Mouse (Mus musculus): Measurements from ENCODE around the gene Nsd1. TPM values are rescaled to one million over a fixed set of nuclear protein-coding genes. Genes with fewer than 3 reads are reported as not detected.

Nsd1 gene
- total RNA-seq, 4 experiments from 2014 or later: 108 to 137 (median 123) TPM

DNA sequence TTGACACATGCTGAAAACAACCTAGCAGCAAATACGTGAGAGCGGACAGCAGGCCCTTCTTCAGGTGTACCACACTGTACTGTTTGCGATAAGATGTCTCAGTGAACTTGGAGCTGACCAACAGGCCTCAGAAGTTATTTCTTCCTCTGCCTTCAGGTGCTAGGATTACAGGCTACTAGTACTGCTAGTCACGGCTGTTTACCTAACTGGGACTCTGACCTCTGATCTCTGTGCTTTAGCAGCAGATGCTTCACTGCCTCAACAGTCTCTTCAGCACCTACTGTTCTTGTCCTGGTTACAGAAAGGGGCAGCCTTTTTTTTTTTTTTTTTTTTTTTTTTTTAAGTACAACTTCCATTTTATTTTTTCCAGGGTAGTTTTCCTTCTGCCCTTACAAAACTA lies 43.2 kb downstream of the Nsd1 start:
- DNase-seq (ENCODE audit: low spot score in 2 of 2): no peak

DNA sequence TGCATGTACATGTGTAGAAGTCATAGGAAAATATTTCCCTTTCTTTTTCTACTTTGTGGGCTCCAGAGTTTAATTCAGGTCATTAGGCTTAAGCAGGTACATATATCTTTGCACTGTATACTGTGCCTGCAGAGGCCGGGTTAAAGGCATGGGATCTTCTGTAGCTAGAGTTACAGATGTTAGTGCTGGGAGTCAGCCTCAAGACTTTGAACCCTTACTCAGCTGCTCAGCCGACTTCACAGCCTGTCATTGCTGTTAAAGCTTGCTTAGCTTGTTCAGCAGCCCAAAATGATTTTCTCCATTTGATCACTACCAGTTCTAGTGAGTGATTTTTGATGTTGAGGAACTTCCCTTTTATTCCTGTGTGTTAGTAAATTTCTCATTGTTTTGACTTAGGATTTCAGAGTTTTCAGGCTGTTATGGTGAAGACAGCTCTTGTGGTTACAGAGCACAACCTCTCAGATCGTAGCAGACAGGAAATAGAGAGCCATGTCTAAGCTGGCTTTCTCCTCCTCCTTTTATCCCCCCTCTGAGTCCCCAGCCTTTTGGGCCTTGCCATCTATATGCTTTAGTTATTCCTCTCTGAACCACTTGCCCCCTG lies 45.6 kb downstream of the Nsd1 start:
- DNase-seq (ENCODE audit: low spot score in 2 of 2): no peak

DNA sequence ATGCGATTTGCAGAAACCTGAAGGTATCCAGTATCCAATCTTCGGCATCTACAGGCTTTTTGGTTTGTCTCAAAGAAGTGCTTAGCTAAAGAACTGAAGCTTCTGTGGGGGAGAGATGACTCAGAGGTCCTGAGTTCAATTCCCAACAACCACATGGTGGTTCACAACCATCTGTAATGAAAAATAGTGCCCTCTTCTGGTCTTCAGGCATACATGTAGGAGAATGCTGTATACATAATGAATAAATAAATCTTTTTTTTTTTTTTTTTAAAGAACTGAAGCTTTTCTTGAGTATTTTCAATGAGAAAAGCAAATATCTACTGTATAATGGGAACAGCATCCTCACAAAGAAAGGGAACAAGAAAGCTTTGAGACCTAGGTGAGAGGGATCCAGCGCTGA lies 49.1 kb downstream of the Nsd1 start:
- no peak for DNase-seq (ENCODE audit: low spot score in 2 of 2)

DNA sequence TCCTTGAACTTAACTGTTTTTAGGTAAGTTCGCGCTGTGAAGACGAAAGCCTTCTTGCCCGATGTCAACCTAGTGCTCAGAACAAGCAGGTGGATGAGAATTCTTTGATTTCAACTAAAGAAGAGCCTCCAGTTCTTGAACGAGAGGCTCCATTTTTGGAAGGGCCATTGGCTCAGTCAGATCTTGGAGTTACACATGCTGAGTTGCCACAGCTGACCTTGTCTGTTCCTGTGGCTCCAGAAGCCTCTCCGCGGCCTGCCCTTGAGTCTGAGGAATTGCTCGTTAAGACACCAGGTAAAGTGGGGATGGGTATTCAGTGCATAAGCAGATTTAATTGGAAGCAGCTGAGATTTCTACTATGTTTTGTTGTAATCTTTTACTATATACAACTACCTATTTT lies 51.9 kb downstream of the Nsd1 start:
- no peak for DNase-seq (ENCODE audit: low spot score in 2 of 2)

DNA sequence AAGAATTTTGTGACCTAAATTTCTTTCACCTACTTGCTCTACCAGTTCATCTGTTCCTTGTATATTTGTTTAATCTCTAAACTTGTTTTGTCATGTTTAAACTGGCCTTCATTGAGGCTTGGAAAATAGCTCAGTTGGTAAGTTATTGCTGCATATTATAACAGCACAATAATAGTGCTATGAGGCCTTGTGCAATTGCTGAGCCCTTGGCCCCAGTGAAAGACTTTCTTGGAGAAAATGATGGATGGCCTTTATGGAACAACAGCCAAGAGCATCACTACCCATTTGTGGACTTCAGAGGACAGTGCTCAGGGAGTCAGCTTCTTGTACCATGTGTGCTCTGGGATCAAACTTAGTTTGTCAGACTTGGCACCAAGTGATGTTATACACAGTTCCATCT lies 52.5 kb downstream of the Nsd1 start:
- DNase-seq (ENCODE audit: low spot score in 2 of 2): no peak

DNA sequence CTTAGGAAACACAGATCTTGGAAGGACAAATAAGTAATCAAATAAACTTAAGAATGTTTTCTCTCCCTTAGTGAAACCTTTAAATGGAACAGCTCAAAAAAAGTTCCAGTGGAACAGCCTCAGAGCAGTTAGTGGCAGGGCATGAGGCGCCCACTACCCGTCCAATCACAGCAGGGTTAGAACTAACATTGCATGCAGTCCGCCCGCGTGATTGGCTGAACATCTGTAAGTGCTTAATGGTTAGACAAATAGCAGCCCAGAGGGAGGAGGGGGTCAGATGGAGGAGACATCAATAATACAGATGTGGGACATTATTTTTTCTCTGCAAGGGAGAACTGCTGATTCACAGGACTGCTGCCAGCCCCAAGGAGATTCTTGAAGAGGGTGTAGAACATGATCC lies 67.6 kb downstream of the Nsd1 start:
- DNase-seq (ENCODE audit: low spot score in 2 of 2): no peak

DNA sequence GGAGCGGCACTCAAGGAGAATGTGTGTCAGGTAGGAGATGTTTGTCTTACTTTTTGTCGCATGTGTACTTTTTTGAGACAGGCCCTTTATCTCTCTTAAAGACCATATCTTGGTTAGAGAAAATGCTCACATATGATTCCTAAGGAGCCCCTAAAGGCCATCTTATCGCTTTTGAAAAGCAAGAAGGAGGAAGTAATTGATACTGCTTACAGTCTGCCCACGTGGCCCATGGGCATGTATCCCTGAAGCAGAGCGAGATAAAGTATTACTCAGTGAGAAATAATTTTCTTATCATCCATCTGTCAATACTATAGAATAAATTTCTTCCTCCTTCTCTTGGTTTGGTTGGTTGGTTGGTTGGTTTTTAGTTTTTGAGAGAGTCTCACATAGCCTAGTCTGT lies 68.1 kb downstream of the Nsd1 start:
- DNase-seq (ENCODE audit: low spot score in 2 of 2): no peak

DNA sequence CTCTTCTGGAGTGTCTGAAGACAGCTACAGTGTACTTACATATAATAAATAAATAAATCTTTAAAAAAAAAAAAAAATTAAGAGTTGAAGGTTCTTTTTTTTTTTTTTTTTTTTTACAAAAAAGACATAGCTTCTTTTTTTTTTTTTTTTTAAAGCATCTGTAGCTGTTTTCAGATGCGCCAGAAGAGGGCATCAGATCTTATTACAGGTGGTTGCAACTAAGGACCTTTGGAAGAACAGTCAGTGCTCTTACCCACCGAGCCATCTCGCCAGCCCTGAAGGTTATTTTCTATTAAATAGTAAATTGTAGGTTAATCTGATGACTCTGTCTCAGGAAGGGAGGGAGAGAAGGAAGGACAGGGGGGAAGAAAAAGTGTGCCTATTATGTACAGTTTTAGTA lies 79.3 kb downstream of the Nsd1 start:
- no peak for DNase-seq (ENCODE audit: low spot score in 2 of 2)

DNA sequence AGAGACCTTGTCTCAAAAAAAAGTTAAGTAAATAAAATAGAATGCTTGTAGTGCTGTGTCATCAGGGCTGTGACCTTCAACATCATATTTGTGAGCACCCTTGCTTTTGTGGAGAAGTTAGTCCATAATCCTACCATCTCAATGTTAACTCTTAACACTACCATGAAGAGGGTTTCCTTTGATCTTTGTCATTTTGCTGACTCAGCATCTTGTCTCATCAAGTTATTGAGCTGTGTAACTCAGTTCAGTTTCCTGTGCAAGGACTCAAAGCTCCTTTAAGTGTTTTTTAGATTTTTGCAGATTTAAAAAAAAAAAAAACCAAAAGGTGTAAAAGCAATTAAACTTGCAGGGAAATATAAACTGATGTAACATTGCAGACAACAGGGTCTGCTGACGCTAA lies 87.2 kb downstream of the Nsd1 start:
- no peak for DNase-seq (ENCODE audit: low spot score in 2 of 2)

DNA sequence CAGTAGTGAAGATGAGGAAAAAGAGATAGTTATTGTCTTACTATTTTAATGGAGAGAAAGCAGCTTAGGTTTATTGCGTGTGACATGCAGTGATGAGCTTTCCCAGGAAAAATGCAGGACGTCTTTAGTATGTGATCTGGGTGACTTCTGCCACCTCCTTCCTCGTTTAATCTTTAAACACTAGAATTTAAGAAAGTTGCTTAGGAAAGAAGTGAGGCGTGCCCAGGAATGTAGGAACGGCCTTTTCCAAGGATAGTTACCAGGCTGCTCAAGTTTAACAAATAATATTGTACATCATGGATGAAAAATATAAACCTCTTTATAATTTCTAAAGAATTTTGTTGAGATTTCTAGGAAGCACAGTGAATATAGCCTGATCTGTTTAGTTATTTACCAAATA lies 91.3 kb downstream of the Nsd1 start:
- no peak for DNase-seq (ENCODE audit: low spot score in 2 of 2)

DNA sequence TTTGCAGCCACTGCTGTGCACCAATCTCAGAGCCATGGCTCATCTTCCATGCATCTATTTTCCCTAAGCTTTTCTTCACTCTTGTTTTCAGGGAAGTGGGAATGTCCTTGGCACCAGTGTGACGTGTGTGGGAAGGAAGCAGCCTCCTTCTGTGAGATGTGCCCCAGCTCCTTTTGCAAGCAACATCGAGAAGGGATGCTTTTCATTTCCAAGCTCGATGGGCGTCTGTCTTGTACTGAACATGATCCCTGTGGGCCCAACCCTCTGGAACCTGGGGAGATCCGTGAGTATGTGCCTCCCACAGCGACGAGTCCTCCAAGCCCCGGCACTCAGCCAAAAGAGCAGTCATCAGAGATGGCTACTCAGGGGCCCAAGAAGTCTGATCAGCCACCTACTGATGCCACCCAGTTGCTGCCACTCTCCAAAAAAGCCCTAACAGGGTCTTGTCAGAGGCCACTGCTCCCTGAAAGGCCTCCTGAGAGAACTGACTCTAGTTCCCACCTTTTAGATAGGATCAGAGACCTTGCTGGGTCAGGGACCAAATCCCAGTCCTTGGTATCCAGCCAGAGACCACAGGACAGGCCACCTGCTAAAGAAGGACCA lies 102.5 kb downstream of the Nsd1 start:
- peak in 1 of 2 experiments; percentile 42 for DNase-seq (ENCODE audit: low spot score in 2 of 2)

DNA sequence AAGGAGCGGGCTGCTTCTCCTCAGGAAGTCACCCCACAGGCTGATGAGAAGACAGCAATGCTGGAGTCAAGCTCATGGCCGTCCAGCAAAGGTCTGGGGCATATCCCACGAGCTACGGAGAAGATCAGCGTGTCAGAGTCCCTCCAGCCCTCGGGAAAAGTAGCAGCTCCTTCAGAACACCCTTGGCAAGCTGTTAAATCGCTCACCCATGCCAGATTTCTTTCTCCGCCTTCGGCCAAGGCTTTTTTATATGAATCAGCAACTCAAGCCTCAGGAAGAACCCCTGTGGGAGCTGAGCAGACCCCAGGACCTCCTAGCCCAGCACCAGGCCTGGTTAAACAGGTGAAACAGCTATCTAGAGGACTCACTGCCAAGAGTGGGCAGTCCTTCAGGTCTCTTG lies 103.5 kb downstream of the Nsd1 start:
- no peak for DNase-seq (ENCODE audit: low spot score in 2 of 2)

DNA sequence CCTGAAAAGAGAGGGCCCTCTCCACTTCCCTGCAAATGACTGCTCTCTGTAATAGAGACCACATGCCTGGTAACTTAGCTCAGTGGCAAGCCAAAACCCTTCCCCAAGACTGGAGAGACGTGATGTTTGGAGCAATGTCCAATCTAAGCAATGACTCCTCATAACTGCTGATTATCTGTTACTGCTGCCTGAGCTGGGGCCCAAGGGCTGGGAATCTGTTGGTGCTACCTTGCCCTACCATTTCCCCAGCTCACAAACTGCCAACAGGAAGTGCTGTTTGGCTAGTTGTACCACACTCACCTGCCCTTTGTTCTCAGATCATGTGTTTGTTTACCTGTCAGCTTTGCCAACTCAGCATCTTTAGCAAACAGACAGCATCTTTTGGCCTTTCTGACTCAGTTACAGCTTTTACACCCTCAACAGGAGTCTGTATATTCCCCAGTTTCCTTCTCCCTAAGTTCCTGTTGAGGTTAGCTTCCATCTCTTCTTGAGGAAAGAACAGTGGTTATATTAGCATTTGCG lies 105.4 kb downstream of the Nsd1 start:
- no peak for DNase-seq (ENCODE audit: low spot score in 2 of 2)

DNA sequence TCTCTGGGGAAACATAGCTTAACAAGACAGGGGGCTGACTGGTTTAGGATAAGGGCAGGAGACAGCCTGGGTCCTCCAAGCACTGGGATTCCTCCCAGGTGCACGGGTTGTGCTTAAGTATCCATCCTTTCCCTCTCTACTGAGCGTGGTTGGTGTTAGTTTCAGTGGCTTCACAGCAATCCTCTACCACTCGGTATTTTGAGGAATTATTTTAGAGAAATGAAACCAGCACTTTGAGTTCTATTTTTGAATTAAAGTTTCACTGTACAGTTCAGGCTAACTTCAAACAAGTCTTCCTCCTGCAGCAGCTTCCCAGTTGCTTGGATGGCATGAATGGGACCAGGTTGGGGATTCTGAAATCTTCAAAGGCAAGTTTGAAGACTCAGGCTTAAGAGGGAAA lies 108.8 kb downstream of the Nsd1 start:
- DNase-seq (ENCODE audit: low spot score in 2 of 2): no peak

DNA sequence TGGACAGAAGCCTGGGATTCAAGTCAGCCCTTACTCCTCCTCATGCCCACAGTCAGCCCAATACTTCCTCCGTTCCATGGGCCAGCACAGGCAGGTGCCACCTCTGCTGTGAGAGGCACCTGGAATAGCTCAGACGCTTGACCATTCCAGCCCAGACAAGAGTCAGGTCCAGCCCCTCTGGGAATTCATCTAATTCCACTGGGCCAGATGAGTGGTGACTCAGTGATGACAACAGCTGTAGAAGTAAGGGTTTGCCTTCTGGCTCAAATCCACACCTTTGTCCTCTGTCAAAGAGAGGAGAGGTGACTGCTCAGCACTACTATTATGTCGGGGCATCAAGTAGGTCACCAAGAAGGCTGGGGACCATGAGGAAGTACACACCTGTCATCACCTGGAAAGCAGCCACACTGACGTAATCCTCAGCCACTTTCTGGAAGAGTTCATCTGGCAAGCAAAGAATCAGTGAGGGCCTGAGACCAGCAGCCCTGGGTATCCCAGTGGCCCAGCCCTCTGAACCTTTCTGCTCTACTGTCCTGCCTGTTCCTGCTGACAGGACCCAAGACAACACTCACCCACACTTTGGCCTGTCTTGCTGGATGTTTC lies 110.5 kb downstream of the Nsd1 start, which contains the start of gene Prelid1:
Prelid1 (plus strand) TSS at position 570 of the 603 bp plus-strand sequence.
- DNase-seq (ENCODE audit: low spot score in 2 of 2): peak in 1 of 2 experiments; percentile 21

DNA sequence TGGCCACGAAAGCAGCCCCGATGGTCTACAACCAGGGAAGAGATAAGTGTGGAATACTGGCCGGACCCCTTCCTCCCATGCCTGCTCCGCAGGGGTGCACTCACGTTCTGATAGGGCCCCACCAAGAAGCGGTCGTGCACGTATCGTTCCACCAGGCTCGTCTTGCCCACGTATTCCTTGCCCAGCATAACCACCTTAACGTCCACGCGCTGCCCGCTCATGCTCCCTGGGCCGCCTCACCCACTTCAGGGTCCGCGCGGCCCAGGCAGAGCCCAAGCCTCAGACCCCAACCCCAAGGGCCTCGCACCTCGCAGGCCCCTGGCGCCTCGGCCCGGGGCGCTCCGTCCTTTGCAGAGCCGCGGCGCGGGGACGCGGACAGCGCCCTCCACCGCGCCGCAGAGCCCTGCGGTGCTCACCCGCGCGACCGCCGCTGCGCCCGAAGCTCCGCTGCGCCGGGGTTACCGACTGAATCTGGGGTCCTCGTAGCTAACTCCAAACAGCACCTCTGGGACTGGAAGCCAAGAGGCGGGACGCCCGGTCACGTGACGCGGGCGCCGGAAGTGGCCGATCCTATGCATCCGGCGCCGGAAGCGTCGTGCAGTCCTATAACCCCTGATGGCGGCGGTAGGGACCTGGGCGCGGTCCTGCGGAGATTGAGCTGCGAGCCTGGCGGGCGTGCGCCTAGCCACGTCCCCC lies 112.0 kb downstream of the Nsd1 start, which contains the start of gene Rab24:
Rab24 (minus strand) TSS at position 513 of the 696 bp plus-strand sequence.
- peak; percentile 79 to 85 for DNase-seq (ENCODE audit: low spot score in 2 of 2)

DNA sequence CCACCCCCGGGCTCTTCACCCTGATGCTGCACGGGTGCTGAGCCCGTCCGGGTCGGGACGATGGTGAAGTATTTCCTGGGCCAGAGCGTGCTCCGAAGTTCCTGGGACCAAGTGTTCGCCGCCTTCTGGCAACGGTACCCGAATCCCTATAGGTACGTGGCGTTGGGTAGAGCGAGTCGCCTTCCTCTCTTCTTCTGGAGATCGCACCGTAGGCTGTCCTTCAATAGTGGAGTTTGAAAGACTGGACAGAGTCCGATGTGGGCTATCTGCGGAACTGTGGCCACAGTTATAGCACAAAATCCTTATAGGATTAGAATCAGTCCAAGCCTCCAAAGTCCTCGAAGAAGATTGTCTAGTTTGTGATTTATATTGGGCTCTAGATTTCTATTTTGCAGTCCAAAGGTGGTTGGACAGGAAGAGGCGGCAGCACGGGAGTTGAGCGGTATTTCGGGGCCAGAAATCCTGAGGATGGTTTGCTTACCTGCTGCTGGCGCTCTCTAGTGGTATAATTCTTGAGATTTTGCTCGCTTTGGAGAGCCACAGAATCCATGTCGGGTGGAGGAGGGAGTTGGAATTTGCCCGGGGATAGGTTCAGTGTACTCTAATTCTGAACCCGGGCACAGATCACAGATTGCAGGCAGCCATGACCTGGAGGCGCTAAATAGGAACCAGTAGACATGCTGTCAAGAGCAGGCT lies 112.7 kb downstream of the Nsd1 start:
- DNase-seq (ENCODE audit: low spot score in 2 of 2): no peak

DNA sequence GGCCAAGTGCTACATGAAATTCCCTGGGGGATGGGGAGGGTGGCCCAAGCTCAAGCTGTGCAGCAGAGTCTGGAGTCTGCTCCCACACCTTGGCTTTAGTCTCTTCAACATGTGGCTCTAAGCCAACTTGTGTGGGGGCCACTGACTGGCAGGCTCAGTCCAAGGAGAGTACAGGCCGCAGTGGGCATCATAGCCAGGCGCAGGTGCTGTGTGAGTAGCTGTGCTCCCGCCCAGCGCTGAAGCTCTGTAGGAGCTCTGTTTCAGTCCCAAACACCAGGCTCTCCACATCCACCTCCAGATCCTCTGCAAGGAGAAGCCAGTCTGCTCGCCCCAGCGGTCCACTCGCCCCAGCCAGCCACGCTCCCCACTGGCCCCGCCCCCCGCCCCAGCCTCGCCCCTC lies 116.0 kb downstream of the Nsd1 start:
- DNase-seq (ENCODE audit: low spot score in 2 of 2): peak in 1 of 2 experiments; percentile 54

DNA sequence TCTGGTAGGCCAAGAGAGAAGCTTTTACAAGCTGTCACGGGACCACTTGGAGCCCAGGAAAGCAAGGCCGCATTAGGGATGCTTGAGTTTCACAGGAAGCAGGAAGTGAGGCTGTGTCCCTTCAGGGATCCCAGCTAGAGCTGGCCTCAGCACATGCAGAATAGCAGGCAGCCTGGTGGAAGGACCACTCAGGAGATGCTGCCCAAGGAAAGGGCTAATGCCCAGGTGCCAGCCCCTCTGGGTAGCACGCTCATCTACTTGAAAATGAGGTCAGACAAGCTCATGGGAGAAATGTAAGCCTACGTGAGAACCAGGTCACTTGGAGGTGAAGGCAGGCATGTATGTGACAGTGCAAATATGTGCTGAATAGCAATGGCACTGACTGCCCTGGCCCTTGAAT lies 117.6 kb downstream of the Nsd1 start:
- DNase-seq (ENCODE audit: low spot score in 2 of 2): no peak

DNA sequence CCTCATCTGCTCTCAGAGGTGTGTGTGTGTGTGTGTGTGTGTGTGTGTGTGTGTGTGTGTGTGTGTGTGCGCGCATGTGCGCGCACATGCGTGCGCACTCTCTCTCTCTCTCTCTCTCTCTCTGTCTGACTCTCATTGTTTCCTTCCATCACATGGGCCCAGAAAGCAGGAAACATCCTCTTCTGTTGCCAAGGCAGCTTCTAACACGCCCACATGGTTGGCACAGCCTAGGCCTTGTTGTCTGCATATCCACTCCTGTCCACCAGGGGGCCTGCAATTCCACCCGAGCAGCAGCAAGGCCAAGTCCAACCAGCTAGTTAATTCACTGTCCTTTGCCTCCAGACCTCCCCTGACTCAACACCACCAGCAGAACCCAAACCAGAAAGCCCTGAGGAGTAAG lies 118.1 kb downstream of the Nsd1 start:
- DNase-seq (ENCODE audit: low spot score in 2 of 2): peak; percentile 73 to 92

DNA sequence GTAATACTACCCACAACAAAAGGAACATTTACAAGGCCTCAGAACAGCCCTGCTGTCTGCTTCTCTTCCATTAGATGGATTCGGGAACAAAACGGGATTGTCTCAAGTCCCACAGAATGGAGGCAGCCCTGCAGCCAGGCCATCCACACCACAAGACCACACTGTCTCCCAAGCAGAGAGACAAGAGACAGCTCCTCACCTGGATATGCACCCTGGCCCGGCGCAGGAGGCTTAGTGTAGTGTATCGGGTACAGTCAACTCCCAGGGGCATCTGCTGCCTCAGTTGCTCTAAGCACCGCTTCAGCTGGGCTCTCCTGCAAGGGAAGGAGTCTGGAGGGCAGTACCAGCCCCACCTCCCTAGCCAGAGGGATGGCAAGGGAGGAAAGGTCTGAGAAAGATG lies 118.6 kb downstream of the Nsd1 start:
- DNase-seq (ENCODE audit: low spot score in 2 of 2): no peak

DNA sequence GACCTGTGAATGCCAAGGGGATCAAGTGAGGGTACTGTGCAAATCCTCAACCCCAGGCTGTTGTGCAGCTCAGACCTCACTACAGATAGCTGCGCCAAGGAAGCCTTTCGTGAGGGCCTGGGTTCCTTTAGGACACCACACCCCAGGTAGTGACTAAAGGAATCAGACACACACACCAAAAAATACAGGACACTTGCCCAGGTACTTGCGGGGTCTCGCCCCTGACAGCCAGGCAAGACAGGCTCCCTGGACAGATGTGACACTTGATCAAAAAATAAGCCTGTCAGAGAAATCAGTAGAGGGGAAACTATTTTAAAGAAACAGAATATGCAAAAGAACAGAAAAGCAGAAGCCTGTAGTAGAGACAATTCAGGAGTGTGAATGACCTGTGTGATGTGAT lies 119.1 kb downstream of the Nsd1 start:
- no peak for DNase-seq (ENCODE audit: low spot score in 2 of 2)

Measured in left cerebral cortex, adult 8-10 months (tissue).